Mouse (Mus musculus): ENCODE results near the gene Pcyt1a.

GRCm38 (mm10) chr16:32454646-32455045 lies 23.9 kb downstream of the Pcyt1a start:
- no peak for TF ChIP-seq CTCF (IDR thresholded peaks at IDR 0.05; ENCODE audit: low read depth, low read length)
- TF ChIP-seq POLR2A (IDR thresholded peaks at IDR 0.05; ENCODE audit: extremely low read depth, insufficient read depth, low read length): no peak

All from liver, adult 2 months (tissue).